Mouse (Mus musculus) limb, embryonic 10.5 days (tissue): Measurements from ENCODE around the gene Magi1. TPM values are rescaled to one million over a fixed set of nuclear protein-coding genes. Genes with fewer than 3 reads are reported as not detected.

Experiments
- DNase-seq: peaks from one replicate; pipeline ENCODE4 v3.0.0-alpha.2; 2017; ENCODE audit warnings: low spot score
- H3K27ac ChIP-seq: fragments of 300-500 bp; sonication (generic); 2 replicates; pipeline ENCODE4 v1.5.1; 2016; ENCODE audit warnings: mild to moderate bottlenecking
- H3K27me3 ChIP-seq: fragments of 300-500 bp; sonication (generic); 2 replicates; pipeline ENCODE4 v1.6.1; 2016; ENCODE audit warnings: low read depth, mild to moderate bottlenecking; ENCODE audit not compliant: poor library complexity, severe bottlenecking
- H3K36me3 ChIP-seq: fragments of 300-500 bp; sonication (generic); 2 replicates; pipeline ENCODE4 v1.6.1; 2016; ENCODE audit warnings: mild to moderate bottlenecking, moderate library complexity
- H3K4me1 ChIP-seq: fragments of 300-500 bp; sonication (generic); 2 replicates; pipeline ENCODE4 v1.6.1; 2016
- H3K4me3 ChIP-seq: fragments of 300-500 bp; sonication (generic); 2 replicates; pipeline ENCODE4 v1.5.1; 2016; ENCODE audit warnings: mild to moderate bottlenecking, moderate library complexity
- H3K9me3 ChIP-seq: fragments of 300-500 bp; sonication (generic); replicated peaks from 2 replicates; pipeline ENCODE4 v1.6.1; 2016; ENCODE audit warnings: mild to moderate bottlenecking
- WGBS: fragments of 180-500 bp; shearing (Covaris S2); methylation state at CpG from one replicate; pipeline ENCODE4 v1.1.7; 2016; 5-methylcytosine and 5-hydroxymethylcytosine counted together
- polyA plus RNA-seq: library from polyadenylated mRNA; unstranded; fragments of >200 nt; fragmentation: Nextera tagmentation; extraction: Ambion mirVana; gene quantifications from 2 replicates; pipeline ENCODE4 v1.2.1, GENCODE M21; 2016

The Magi1 gene
- polyA plus RNA-seq, 1 experiment from 2014 or later = 16.7 TPM

- Histone ChIP-seq H3K4me1 (peaks cover 41% of the 10 kb centered on the region), H3K9me3 (no peaks in the 10 kb centered on the region), H3K27me3 (no peaks in the 10 kb centered on the region), H3K27ac (0 out of 2 replicates have a peak overlapping the region, but pooled peaks have one; percentile 25), H3K36me3 (no peaks in the 10 kb centered on the region), H3K4me3 (no peak overlapping the region)
- DNase-seq = no peak
- 85% methylated on average over 9 of the region's 9 CpGs for WGBS
These were observed 34.4 kb downstream of the Magi1 start for GRCm38 (mm10) chr6:94249286-94249790.

- 72% methylated on average over 6 of the region's 6 CpGs for WGBS
- no peaks in the 10 kb centered on the region for H3K36me3 ChIP-seq
- no peaks in the 10 kb centered on the region for H3K9me3 ChIP-seq
- H3K27ac ChIP-seq = no peak overlapping the region
- DNase-seq = no peak
- no peak overlapping the region for H3K4me3 ChIP-seq
- peaks cover 61% of the 10 kb centered on the region for H3K4me1 ChIP-seq
- no peaks in the 10 kb centered on the region for H3K27me3 ChIP-seq
These were observed 42.5 kb downstream of the Magi1 start for GRCm38 (mm10) chr6:94241251-94241650.

GRCm38 (mm10) chr6:94238643-94239042, 45.1 kb downstream of the Magi1 start:
- H3K4me3 ChIP-seq = no peak overlapping the region
- no peak for DNase-seq
- no peak overlapping the region for H3K27ac ChIP-seq
- no peaks in the 10 kb centered on the region for H3K9me3 ChIP-seq
- peaks cover 54% of the 10 kb centered on the region for H3K4me1 ChIP-seq
- no peaks in the 10 kb centered on the region for H3K36me3 ChIP-seq
- WGBS = 64% methylated on average over 2 of the region's 2 CpGs
- H3K27me3 ChIP-seq = no peaks in the 10 kb centered on the region

- no peak for DNase-seq
- peaks cover 45% of the 10 kb centered on the region for H3K4me1 ChIP-seq
- H3K9me3 ChIP-seq = no peaks in the 10 kb centered on the region
- 90% methylated on average over 2 of the region's 2 CpGs for WGBS
- no peaks in the 10 kb centered on the region for H3K36me3 ChIP-seq
- no peak overlapping the region for H3K4me3 ChIP-seq
- no peak overlapping the region for H3K27ac ChIP-seq
- H3K27me3 ChIP-seq = no peaks in the 10 kb centered on the region
These were observed 46.8 kb downstream of the Magi1 start for GRCm38 (mm10) chr6:94236899-94237298.

GRCm38 (mm10) chr6:94232243-94232785, 51.4 kb downstream of the Magi1 start:
- Histone ChIP-seq H3K4me1 (peaks cover 31% of the 10 kb centered on the region), H3K4me3 (no peak overlapping the region), H3K27me3 (no peaks in the 10 kb centered on the region), H3K36me3 (no peaks in the 10 kb centered on the region), H3K27ac (no peak overlapping the region), H3K9me3 (no peaks in the 10 kb centered on the region)
- no peak for DNase-seq
- WGBS = 56% methylated on average over 3 of the region's 3 CpGs

- Histone ChIP-seq H3K9me3 (no peaks in the 10 kb centered on the region), H3K4me3 (no peak overlapping the region), H3K27me3 (no peaks in the 10 kb centered on the region), H3K36me3 (no peaks in the 10 kb centered on the region), H3K4me1 (peaks cover 31% of the 10 kb centered on the region), H3K27ac (no peak overlapping the region)
- 72% methylated on average over 4 of the region's 4 CpGs for WGBS
- DNase-seq = no peak
These were observed 51.9 kb downstream of the Magi1 start for GRCm38 (mm10) chr6:94231831-94232230.

GRCm38 (mm10) chr6:94231367-94231766, 52.4 kb downstream of the Magi1 start:
- Histone ChIP-seq H3K27me3 (no peaks in the 10 kb centered on the region), H3K9me3 (no peaks in the 10 kb centered on the region), H3K4me3 (no peak overlapping the region), H3K4me1 (peaks cover 30% of the 10 kb centered on the region), H3K27ac (no peak overlapping the region), H3K36me3 (no peaks in the 10 kb centered on the region)
- 18% methylated on average over 7 of the region's 7 CpGs for WGBS
- no peak for DNase-seq

- Histone ChIP-seq H3K27ac (no peak overlapping the region), H3K4me1 (peaks cover 35% of the 10 kb centered on the region)
- 64% methylated on average over 3 of the region's 3 CpGs for WGBS
These were observed 52.8 kb downstream of the Magi1 start for GRCm38 (mm10) chr6:94230918-94231317.

GRCm38 (mm10) chr6:94230129-94230528, 53.6 kb downstream of the Magi1 start:
- DNase-seq = no peak
- Histone ChIP-seq H3K4me3 (no peak overlapping the region), H3K27ac (no peak overlapping the region), H3K36me3 (no peaks in the 10 kb centered on the region), H3K4me1 (peaks cover 42% of the 10 kb centered on the region), H3K27me3 (no peaks in the 10 kb centered on the region), H3K9me3 (no peaks in the 10 kb centered on the region)
- WGBS = 39% methylated on average over 3 of the region's 3 CpGs

More at GRCm38 (mm10) chr6:94230918-94231317, 52.8 kb downstream of the Magi1 start:
- no peak for DNase-seq
- Histone ChIP-seq H3K4me3 (no peak overlapping the region), H3K9me3 (no peaks in the 10 kb centered on the region), H3K36me3 (no peaks in the 10 kb centered on the region), H3K27me3 (no peaks in the 10 kb centered on the region)

GRCm38 (mm10) chr6:94226262-94226661, 57.5 kb downstream of the Magi1 start:
- Histone ChIP-seq H3K27ac (no peak overlapping the region; the same call in 1 of the 2 replicates), H3K27me3 (no peaks in the 10 kb centered on the region), H3K4me1 (peaks cover 65% of the 10 kb centered on the region), H3K9me3 (no peaks in the 10 kb centered on the region), H3K4me3 (no peak overlapping the region), H3K36me3 (no peaks in the 10 kb centered on the region)
- 82% methylated on average over 6 of the region's 6 CpGs for WGBS
- no peak for DNase-seq

- Histone ChIP-seq H3K27me3 (no peaks in the 10 kb centered on the region), H3K27ac (no peak overlapping the region), H3K4me3 (no peak overlapping the region), H3K36me3 (no peaks in the 10 kb centered on the region), H3K9me3 (no peaks in the 10 kb centered on the region), H3K4me1 (peaks cover 61% of the 10 kb centered on the region)
- no peak for DNase-seq
- WGBS = 46% methylated on average over 3 of the region's 3 CpGs
These were observed 57.9 kb downstream of the Magi1 start for GRCm38 (mm10) chr6:94225832-94226231.

GRCm38 (mm10) chr6:94225091-94225490, 58.6 kb downstream of the Magi1 start:
- Histone ChIP-seq H3K27ac (no peak overlapping the region), H3K4me1 (peaks cover 60% of the 10 kb centered on the region), H3K36me3 (no peaks in the 10 kb centered on the region), H3K9me3 (no peaks in the 10 kb centered on the region), H3K4me3 (no peak overlapping the region), H3K27me3 (no peaks in the 10 kb centered on the region)
- 87% methylated on average over 6 of the region's 6 CpGs for WGBS
- DNase-seq = no peak

- 44% methylated on average over 7 of the region's 7 CpGs for WGBS
These were observed 61.5 kb downstream of the Magi1 start for GRCm38 (mm10) chr6:94222253-94222652.

GRCm38 (mm10) chr6:94221750-94222149, 62.0 kb downstream of the Magi1 start:
- DNase-seq = no peak
- WGBS = 81% methylated on average over 6 of the region's 6 CpGs
- Histone ChIP-seq H3K4me3 (no peak overlapping the region), H3K36me3 (no peaks in the 10 kb centered on the region), H3K4me1 (peaks cover 67% of the 10 kb centered on the region), H3K27me3 (no peaks in the 10 kb centered on the region), H3K27ac (no peak overlapping the region), H3K9me3 (no peaks in the 10 kb centered on the region)

More at GRCm38 (mm10) chr6:94222253-94222652, 61.5 kb downstream of the Magi1 start:
- no peaks in the 10 kb centered on the region for H3K36me3 ChIP-seq
- H3K27me3 ChIP-seq = no peaks in the 10 kb centered on the region
- no peak for DNase-seq
- no peak overlapping the region for H3K4me3 ChIP-seq
- no peak overlapping the region for H3K27ac ChIP-seq
- no peaks in the 10 kb centered on the region for H3K9me3 ChIP-seq
- peaks cover 67% of the 10 kb centered on the region for H3K4me1 ChIP-seq
